Mouse (Mus musculus) cerebellum, adult 2 months (tissue): Measurements from ENCODE around the gene Unc45a. TPM values are rescaled to one million over a fixed set of nuclear protein-coding genes. Genes with fewer than 3 reads are reported as not detected.
A peak's percentile ranks its signal among the peaks of the same experiment; 100 is the strongest.

ENCODE experiments used
- DNase-seq, 2 experiments: peaks; one replicate each; pipeline ENCODE4 v3.0.0; 2021
- H3K27ac ChIP-seq: fragments of 200-500 bp; 2 replicates; pipeline ENCODE4 v1.5.1; 2012; ENCODE audit warnings: low read length, control low read depth, inconsistent platforms; ENCODE audit not compliant: insufficient read depth
- H3K27me3 ChIP-seq: fragments of 200-500 bp; 2 replicates; pipeline ENCODE4 v1.6.1; 2012; ENCODE audit warnings: inconsistent platforms, mild to moderate bottlenecking, low read length, moderate library complexity; ENCODE audit not compliant: control insufficient read depth, insufficient read depth
- H3K4me1 ChIP-seq: fragments of 200-500 bp; 2 replicates; pipeline ENCODE4 v1.6.1; 2011; ENCODE audit warnings: low read length; ENCODE audit not compliant: control insufficient read depth, insufficient read depth
- H3K4me3 ChIP-seq: fragments of 200-500 bp; replicated peaks from 2 replicates; pipeline ENCODE3; 2011; ENCODE audit warnings: mild to moderate bottlenecking, low read depth, low read length, control low read depth; ENCODE audit not compliant: insufficient read depth
- CTCF ChIP-seq: fragments of 200-500 bp; IDR thresholded peaks from 2 replicates; pipeline ENCODE4 v1.5.1; 2011; ENCODE audit warnings: low read depth, mild to moderate bottlenecking, control low read depth, low read length, moderate library complexity, borderline replicate concordance; ENCODE audit not compliant: insufficient read depth
- POLR2A ChIP-seq: fragments of 200-500 bp; IDR thresholded peaks from 2 replicates; pipeline ENCODE4 v1.6.1; 2011; ENCODE audit warnings: low read length, control low read depth, borderline replicate concordance; ENCODE audit not compliant: insufficient read depth
- WGBS: fragments of 180-500 bp; shearing (Covaris S2); methylation state at CpG from one replicate; pipeline ENCODE4 v1.1.7; 2018; 5-methylcytosine and 5-hydroxymethylcytosine counted together
- polyA plus RNA-seq: library from polyadenylated mRNA; depleted of rRNA; stranded (reverse); fragments of >200 nt; gene quantifications from 2 replicates; pipeline ENCODE4 v1.2.3, GENCODE M21; 2012; rRNA removed

Unc45a gene
- polyA plus RNA-seq, result 81.8 and 97.8 TPM in 2 replicates

DNA sequence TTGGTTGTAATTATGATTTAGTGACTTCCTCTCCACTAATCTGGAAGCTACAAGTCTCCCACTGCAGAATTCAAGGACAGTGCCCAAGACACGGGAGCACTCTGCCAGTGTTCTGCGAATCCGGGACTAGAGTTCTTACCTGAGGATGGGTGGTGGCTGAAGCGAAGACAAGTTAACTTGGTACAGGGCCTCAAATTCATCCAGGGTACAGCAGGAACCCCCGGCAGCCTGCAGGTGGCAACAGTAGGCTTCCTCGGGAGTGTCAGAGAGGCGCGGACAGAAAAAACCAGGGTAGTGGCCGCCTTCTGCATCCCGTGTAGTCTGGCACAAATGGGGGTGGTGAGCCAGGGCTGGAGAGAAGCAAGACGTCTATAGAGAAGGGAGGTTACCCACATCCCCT lies at the start of gene Unc45a:
TSS of gene Unc45a (minus strand) at position 213 of the 400 bp plus-strand sequence.
- 3% methylated on average over 11 of the region's 11 CpGs for WGBS
- H3K4me3 ChIP-seq, result peak within 1 kb of the TSS; percentile 82
- peak; percentile 56 for TF ChIP-seq CTCF
- no peak for TF ChIP-seq POLR2A
- peak; percentile 73 to 77 for DNase-seq
- H3K27me3 ChIP-seq, result no peaks in the 10 kb centered on the region
- H3K4me1 ChIP-seq, result peaks cover 21% of the 10 kb centered on the region
- H3K27ac ChIP-seq, result peak within 1 kb of the TSS; percentile 74

DNA sequence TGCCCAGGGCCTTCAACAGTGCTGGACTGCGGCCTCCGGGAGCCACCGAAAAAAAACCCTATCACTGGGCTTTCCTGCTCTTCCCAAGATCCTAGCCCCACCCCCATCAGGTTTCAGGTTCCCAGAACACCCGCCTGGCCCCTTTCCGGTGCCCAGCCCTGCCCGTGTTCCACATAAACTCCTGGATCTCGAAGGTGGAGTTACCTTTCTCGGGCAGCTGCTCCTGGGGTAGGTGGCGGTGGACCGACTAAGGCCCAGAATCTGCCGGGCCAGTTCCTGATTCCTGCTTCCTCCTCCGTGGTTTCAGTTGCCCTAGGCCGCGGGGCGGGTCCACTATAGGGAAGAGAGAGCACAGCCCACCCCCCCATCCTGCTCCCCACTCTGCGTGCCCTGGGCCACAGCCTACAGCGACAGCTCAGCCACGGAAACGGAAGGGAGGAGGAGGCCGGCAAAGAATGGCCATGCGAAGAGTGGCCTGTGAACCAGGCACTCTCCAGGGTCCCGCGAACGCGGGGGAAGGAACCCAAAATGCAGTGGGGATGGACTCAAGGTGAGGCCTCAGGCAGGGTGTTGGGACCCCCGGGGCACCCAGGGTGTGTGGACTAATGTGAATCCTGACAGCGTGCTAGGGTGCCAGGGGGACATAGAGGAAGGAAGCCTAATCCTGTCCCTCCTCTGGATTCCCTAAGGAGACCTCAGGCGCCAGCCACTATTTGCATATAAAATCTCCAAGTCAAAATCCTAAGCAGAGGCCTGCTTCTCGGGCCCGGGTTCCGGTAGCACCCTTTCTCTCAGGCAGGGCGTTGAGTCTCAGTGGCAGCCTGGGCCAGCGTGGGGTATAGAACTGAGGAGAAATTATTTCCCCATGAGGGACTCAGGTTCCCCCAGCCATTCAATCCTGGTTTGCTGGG lies 47.1 kb upstream of the Unc45a start, which contains the start of gene Fes:
TSS of gene Fes (minus strand) at position 314 of the 911 bp plus-strand sequence.
- TF ChIP-seq CTCF, result no peak
- TF ChIP-seq POLR2A, result no peak
- H3K4me1 ChIP-seq, result peaks cover under 1% of the 10 kb centered on the region; the same call in 1 of the 2 replicates
- no peaks in the 10 kb centered on the region for H3K27me3 ChIP-seq
- 41% methylated on average over 33 of the region's 33 CpGs for WGBS
- no peak within 1 kb of the TSS for H3K27ac ChIP-seq
- peak in 1 of 2 experiments; percentile 20 for DNase-seq
- no peak within 1 kb of the TSS for H3K4me3 ChIP-seq

DNA sequence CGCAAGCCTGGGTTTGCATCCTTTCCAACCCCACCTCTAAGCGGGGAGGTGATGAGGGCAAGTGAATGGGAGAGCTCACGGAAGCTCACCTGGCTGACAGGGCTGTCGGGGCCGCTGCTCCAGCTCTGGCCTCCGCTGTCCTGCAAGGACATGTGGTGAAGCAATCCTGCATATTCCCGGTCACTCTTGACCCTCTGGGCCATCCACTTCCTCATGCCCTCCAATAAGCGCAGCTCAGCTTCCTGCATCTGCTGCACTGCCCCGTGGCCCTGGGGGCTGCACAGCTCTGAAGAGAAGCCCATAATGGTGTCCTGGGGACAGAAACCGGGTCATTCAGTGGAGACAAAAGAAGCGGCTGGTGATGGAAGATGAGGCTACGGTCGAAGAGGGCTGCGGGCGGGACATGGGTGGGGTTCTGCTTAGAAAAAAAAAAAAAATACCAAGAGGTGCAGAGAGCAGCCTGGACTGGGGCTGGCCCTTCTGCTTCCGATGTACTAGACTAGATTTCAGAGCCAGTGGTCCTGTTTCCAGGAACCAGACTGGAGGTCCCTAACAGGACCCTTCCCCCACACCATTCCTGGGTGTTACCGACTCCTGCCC lies 46.3 kb upstream of the Unc45a start:
- Histone ChIP-seq H3K4me1 (peaks cover 5% of the 10 kb centered on the region), H3K27ac (no peak overlapping the region), H3K27me3 (no peaks in the 10 kb centered on the region), H3K4me3 (no peak overlapping the region)
- TF ChIP-seq CTCF (no peak), POLR2A (no peak)
- DNase-seq, result no peak
- WGBS, result 65% methylated on average over 17 of the region's 17 CpGs

DNA sequence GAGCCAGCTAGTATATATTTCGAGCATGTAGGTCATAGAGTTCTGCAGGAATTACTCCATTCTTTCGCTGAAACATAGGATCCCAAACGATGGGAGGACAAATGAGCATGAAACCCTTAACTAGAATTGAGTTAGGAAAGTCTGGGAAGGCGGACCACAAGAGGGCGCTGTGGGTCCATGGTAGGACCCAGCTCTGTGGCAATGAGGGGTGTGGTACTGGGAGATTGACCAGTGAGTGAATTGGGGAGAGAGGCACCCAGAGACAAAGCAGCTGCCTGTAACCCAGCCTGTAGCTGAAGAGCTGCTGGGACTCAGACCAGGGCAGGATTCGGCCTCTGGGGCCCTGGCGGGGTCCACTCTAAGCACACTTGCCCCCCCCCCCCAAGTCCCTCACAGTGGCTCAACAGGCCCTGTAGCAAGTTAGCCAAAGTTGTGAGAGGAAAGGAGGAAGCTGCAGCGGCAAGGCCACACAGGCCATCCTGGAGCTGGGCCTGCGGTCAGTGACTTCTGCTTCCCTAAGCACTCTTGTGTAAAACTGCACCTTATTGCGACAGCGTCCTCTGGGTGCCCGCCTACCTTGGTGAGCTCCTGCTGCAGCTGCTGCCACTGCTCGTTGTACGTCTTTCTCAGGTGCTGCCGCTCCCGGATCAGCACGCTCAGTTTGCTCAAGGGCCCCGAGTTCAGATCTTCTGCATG lies 45.6 kb upstream of the Unc45a start:
- TF ChIP-seq POLR2A, result no peak
- TF ChIP-seq CTCF, result peak; percentile 98
- Histone ChIP-seq H3K4me3 (no peak overlapping the region), H3K27me3 (no peaks in the 10 kb centered on the region), H3K4me1 (peaks cover 5% of the 10 kb centered on the region), H3K27ac (no peak overlapping the region)
- DNase-seq, result peak; percentile 76 to 88
- WGBS, result 46% methylated on average over 18 of the region's 18 CpGs

DNA sequence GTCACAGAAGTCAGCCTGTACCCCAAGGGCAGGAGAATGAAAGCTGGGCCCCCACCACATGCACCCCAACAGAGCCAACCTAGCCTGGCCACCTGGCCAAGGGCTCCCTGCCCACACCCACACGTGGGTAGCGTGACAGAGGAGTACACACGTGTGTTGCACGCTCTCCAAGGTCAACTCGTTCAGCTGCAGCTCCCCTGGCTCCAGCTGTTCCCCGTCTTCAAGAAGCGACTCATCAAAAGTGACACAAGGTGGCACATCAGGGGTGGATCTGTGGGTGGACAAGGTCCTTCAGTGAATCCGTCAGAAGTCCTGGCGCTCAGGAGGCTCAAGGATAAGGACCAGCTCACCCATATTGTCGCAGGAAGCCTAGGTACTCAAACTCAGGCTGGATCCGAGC lies 42.1 kb upstream of the Unc45a start:
- TF ChIP-seq CTCF (no peak), POLR2A (no peak)
- Histone ChIP-seq H3K27me3 (no peaks in the 10 kb centered on the region), H3K4me3 (no peak overlapping the region), H3K4me1 (peaks cover 5% of the 10 kb centered on the region), H3K27ac (no peak overlapping the region)
- WGBS, result 63% methylated on average over 11 of the region's 11 CpGs
- DNase-seq, result no peak

DNA sequence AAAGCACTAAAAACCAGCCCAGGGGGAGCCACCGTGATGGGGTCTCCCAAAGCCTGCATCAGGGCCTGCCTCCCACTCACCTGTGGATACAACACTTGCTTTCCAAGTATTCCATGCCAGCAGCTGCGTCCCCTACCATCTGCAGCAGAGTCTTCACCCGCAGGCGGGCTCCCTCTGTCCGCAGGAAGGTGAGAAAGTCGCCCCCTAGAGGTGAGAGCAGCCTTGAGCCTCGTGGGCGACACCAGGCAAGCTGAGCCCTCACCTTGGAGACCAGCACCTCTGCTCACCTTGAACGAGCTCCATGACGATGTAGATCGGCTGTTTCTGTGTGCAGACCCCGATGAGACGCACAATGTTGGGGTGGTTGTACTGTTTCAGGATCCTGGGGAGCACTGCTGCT lies 38.7 kb upstream of the Unc45a start:
- no peak for DNase-seq
- Histone ChIP-seq H3K27me3 (no peaks in the 10 kb centered on the region), H3K27ac (no peak overlapping the region), H3K4me3 (no peak overlapping the region), H3K4me1 (peaks cover 5% of the 10 kb centered on the region)
- TF ChIP-seq POLR2A, result no peak
- peak; percentile 55 for TF ChIP-seq CTCF
- WGBS, result 47% methylated on average over 13 of the region's 13 CpGs

DNA sequence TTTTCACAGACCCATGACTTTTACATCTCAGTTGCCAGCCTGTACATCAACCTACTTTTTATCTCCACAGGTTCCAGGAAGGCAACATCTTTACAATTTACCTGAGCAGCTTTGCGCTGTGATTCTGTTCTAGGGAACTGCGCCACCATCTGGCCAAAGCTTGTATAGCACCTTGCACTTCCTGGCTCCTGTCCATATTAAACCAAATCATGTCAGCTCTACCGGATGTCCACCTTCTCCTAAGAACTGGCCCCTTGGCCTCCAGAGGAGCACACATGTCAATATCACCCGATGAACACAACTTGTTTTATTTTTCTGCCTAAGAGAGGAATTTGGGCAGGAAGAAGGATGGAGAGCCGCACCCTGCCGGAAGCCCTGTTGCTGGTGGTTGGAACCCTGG lies 36.7 kb upstream of the Unc45a start:
- Histone ChIP-seq H3K27me3 (no peaks in the 10 kb centered on the region), H3K4me1 (peaks cover under 1% of the 10 kb centered on the region), H3K27ac (peak overlapping the region; percentile 9; the same call in 1 of the 2 replicates), H3K4me3 (no peak overlapping the region)
- peak; percentile 70 to 88 for DNase-seq
- WGBS, result 27% methylated on average over 6 of the region's 6 CpGs
- TF ChIP-seq CTCF (peak; percentile 92), POLR2A (no peak)

DNA sequence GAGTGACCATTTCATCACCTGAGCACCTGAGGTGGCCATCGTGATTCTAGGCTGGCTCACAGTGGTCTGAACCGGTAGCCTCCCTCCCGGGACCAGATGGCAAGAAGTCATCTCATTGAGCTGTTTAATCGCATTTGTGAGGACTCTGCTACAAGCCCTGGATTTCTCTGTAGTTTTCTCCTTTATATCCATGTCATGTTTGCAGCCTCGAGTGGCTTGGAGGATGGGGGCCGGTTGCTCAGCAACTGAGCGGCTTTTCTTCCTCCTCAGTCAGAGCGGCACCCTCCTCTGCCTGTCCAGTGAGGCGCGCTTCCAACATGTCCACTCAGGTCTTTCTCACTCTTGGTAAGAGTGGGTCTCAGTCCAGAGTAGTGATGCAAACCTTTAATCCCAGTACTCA lies 35.4 kb upstream of the Unc45a start:
- no peak for TF ChIP-seq CTCF
- TF ChIP-seq POLR2A, result no peak
- Histone ChIP-seq H3K27me3 (no peaks in the 10 kb centered on the region), H3K27ac (no peak overlapping the region), H3K4me1 (no peaks in the 10 kb centered on the region), H3K4me3 (no peak overlapping the region)
- DNase-seq, result no peak
- WGBS, result 51% methylated on average over 10 of the region's 10 CpGs
